Mouse (Mus musculus) liver, embryonic 14.5 days (tissue): ENCODE results near the gene Heatr6. TPM values are rescaled to one million over a fixed set of nuclear protein-coding genes. Genes with fewer than 3 reads are reported as not detected.
A peak's percentile ranks its signal among the peaks of the same experiment; 100 is the strongest.

ENCODE experiments used
- ATAC-seq: fragments of 200-750 bp; cut with Nextera tagmentation; 2 replicates; pipeline ENCODE4 v1.8.0; 2017; ENCODE audit warnings: moderate number of reproducible peaks, mild to moderate bottlenecking, moderate library complexity; ENCODE audit not compliant: insufficient read depth
- DNase-seq, 3 experiments: peaks; one replicate each; pipeline ENCODE4 v3.0.0-alpha.2; 2012 to 2013; ENCODE audit warnings: low read depth in 3 of 3, low spot score in 3 of 3
- H3K27ac ChIP-seq: fragments of 300-500 bp; sonication (generic); 2 replicates; pipeline ENCODE4 v1.5.1; 2014; ENCODE audit warnings: moderate library complexity, mild to moderate bottlenecking, control low read depth, inconsistent platforms
- H3K27me3 ChIP-seq: fragments of 300-500 bp; sonication (generic); 2 replicates; pipeline ENCODE4 v1.6.1; 2014; ENCODE audit warnings: mild to moderate bottlenecking, low read length, moderate library complexity; ENCODE audit not compliant: control insufficient read depth, insufficient read depth
- H3K36me3 ChIP-seq: fragments of 300-500 bp; sonication (generic); replicated peaks from 2 replicates; pipeline ENCODE4 v1.6.1; 2014; ENCODE audit warnings: low read depth; ENCODE audit not compliant: control insufficient read depth, insufficient read depth
- H3K4me1 ChIP-seq, 2 experiments: fragments of 200-500 bp in 1 of 2; fragments of 300-500 bp in 1 of 2; sonication (generic) in 1 of 2; replicated peaks; 2 replicates each; pipeline ENCODE4 v1.6.1; 2012 to 2014; ENCODE audit warnings: antibody characterized with exemption in 1 of 2, inconsistent platforms in 1 of 2, low read length in 1 of 2; ENCODE audit not compliant: control insufficient read depth in 2 of 2, insufficient read depth in 2 of 2
- H3K4me2 ChIP-seq: fragments of 300-500 bp; sonication (generic); 2 replicates; pipeline ENCODE4 v1.6.1; 2014; ENCODE audit warnings: low read depth, mild to moderate bottlenecking, control low read depth, moderate library complexity
- H3K4me3 ChIP-seq, 2 experiments: fragments of 200-500 bp in 1 of 2; fragments of 300-500 bp in 1 of 2; sonication (generic) in 1 of 2; 2 replicates each; pipeline ENCODE4 v1.5.1; 2012 to 2014; ENCODE audit warnings: low read depth in 2 of 2, low read length in 2 of 2, mild to moderate bottlenecking in 2 of 2, control low read depth in 1 of 2, inconsistent platforms in 1 of 2, moderate library complexity in 1 of 2; ENCODE audit not compliant: insufficient read depth in 1 of 2
- H3K9ac ChIP-seq: fragments of 300-500 bp; sonication (generic); replicated peaks from 2 replicates; pipeline ENCODE4 v1.6.1; 2014; ENCODE audit warnings: mild to moderate bottlenecking, control low read depth, moderate library complexity
- H3K9me3 ChIP-seq: fragments of 300-500 bp; sonication (generic); 2 replicates; pipeline ENCODE4 v1.6.1; 2016; ENCODE audit warnings: low read length, mixed read lengths; ENCODE audit not compliant: control insufficient read depth
- CTCF ChIP-seq: IDR thresholded peaks from 2 replicates; pipeline ENCODE4 v1.5.1; 2016; ENCODE audit warnings: antibody characterized with exemption, low read depth, control low read depth
- EP300 ChIP-seq: IDR thresholded peaks from 2 replicates; pipeline ENCODE4 v1.6.1; 2016; ENCODE audit warnings: antibody characterized with exemption, low read depth
- WGBS: fragments of 180-500 bp; shearing (Covaris S2); extraction: QIAGEN DNeasy Blood & Tissue Kit; methylation state at CpG from one replicate; pipeline ENCODE4 v1.1.7; 2014; ENCODE audit not compliant: insufficient replicate concordance; 5-methylcytosine and 5-hydroxymethylcytosine counted together
- polyA plus RNA-seq, 2 experiments: library from polyadenylated mRNA; depleted of rRNA in 1 of 2; stranded (reverse) in 1 of 2; unstranded in 1 of 2; fragments of >200 nt; fragmentation: Nextera tagmentation in 1 of 2; extraction: Ambion mirVana in 1 of 2; gene quantifications; 2 replicates each; pipeline versions ENCODE4 v1.2.1 to v1.2.3; 2012 to 2014

The Heatr6 gene
- polyA plus RNA-seq (2012; rRNA removed) (3.6 and 3.8 TPM in 2 replicates), polyA plus RNA-seq (2014; fragmentation: Nextera tagmentation; extraction: Ambion mirVana) (5.6 and 6.0 TPM in 2 replicates)

DNA sequence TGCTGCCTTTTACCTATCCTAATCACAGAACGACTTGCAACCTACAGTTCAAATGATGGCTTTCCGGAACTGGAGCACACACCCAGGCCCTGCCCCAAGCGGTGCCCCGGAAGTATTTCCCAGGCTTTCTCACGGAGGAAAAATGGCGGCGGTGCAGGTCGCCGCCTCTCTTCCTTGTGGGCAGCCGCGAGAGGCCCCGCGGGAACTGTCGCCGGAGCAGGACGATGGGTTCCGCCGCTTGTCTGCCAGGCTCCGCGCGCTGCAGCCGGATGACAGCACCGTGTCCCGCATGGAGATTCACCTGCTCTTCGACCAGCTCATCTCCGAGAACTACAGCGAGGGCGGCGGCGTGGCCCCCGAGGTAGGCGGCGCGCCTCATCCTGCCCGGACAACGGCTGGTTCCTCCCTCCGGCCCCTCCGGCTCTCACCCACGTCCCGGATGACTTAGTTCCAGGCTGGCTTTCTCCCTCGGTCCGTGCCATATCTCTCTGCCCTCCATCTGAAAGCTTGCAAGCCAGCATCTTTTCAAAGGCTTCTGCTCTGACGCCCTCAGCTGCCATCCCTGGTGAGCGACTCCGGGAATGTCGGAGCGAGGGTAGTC is at the start of gene Heatr6:
Gene Heatr6 (plus strand): TSS at position 116 of the 601 bp plus-strand sequence.
- Histone ChIP-seq H3K9me3 (no peaks in the 10 kb centered on the region; the same call in 1 of the 2 replicates), H3K9ac (peak within 1 kb of the TSS; percentile 80), H3K4me1 (peaks cover 2 to 13% of the 10 kb centered on the region in 2 experiments), H3K27ac (peak within 1 kb of the TSS; percentile 20; the same call in 1 of the 2 replicates), H3K4me2 (peak within 1 kb of the TSS; percentile 86), H3K27me3 (no peaks in the 10 kb centered on the region), H3K36me3 (peaks cover 11% of the 10 kb centered on the region), H3K4me3 (peak within 1 kb of the TSS; percentile 93)
- under 1% methylated on average over 47 of the region's 47 CpGs for WGBS
- DNase-seq (peak; percentile 74 to 75 (median 74)), ATAC-seq (peak; percentile 95)
- TF ChIP-seq EP300 (no peak), CTCF (0 out of 2 replicates have a peak, but pooled peaks have one; percentile 8)

- no peak for DNase-seq
- Histone ChIP-seq H3K36me3 (no peaks in the 10 kb centered on the region), H3K4me3 (no peak within 1 kb of the TSS), H3K27ac (no peak within 1 kb of the TSS), H3K9ac (no peak within 1 kb of the TSS), H3K27me3 (no peaks in the 10 kb centered on the region), H3K9me3 (no peaks in the 10 kb centered on the region), H3K4me2 (no peak within 1 kb of the TSS), H3K4me1 (no peaks in the 10 kb centered on the region)
- 12% methylated on average over 1 of the region's 1 CpGs for WGBS
- no peak for ATAC-seq
- TF ChIP-seq CTCF = no peak
- no peak for TF ChIP-seq EP300
Observed at GRCm38 (mm10) chr11:83703705-83704104, 49.8 kb upstream of the Heatr6 start, which contains the start of gene Wfdc17. Wfdc17 (plus strand) TSS chr11:83703991.

DNA sequence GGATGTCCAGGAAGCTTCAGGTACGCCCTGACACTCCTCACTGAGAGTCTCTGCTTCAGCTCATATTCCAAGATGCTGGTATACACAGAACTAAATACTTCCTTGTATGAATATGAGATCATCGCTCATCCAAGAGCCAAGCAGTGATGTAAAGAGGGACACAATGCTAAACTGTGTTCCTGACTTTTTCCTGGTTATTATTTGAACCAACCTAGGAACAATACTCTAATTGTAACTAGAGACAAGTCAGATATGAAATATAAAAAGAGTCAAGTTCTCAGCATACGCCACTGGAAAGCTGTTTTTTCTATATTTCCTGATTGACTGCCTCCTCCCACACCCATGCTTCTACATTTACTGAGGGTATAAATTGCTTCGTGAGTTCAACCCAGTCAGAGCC is 44.8 kb upstream of the Heatr6 start, which contains the start of gene Wfdc18:
Gene Wfdc18 (plus strand): TSS at position 301 of the 400 bp plus-strand sequence.
- no peaks in the 10 kb centered on the region for H3K9me3 ChIP-seq
- H3K27me3 ChIP-seq = no peaks in the 10 kb centered on the region
- no peak within 1 kb of the TSS for H3K4me3 ChIP-seq
- H3K4me2 ChIP-seq = no peak within 1 kb of the TSS
- TF ChIP-seq EP300 (no peak), CTCF (no peak)
- no peaks in the 10 kb centered on the region for H3K4me1 ChIP-seq
- 49% methylated on average over 4 of the region's 4 CpGs for WGBS
- DNase-seq (no peak), ATAC-seq (no peak)
- no peaks in the 10 kb centered on the region for H3K36me3 ChIP-seq
- no peak within 1 kb of the TSS for H3K27ac ChIP-seq
- no peak within 1 kb of the TSS for H3K9ac ChIP-seq

DNA sequence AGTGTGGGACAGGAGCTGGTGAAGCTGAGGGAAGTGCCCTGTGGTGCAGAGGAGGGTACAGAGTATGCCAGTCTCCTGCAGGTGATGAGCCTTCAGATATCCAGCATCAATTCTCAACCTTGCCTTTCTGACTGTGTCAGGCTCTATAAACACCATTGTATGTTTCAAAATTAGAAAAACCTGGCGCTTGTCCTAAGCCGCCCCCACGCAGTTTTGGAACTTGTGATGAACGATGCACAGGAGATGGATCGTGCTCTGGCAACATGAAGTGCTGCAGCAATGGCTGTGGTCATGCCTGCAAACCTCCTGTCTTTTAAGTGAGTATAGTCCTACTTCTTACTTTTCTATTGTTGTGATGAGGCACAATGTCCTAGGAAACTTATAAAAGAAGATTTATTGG is 43.8 kb upstream of the Heatr6 start:
- 82% methylated on average over 5 of the region's 5 CpGs for WGBS
- Histone ChIP-seq H3K9me3 (no peaks in the 10 kb centered on the region), H3K27me3 (no peaks in the 10 kb centered on the region), H3K4me3 (no peak overlapping the region), H3K4me1 (no peaks in the 10 kb centered on the region), H3K4me2 (no peak overlapping the region), H3K27ac (no peak overlapping the region), H3K36me3 (no peaks in the 10 kb centered on the region), H3K9ac (no peak overlapping the region)
- DNase-seq (no peak), ATAC-seq (no peak)
- TF ChIP-seq CTCF (no peak), EP300 (no peak)

GRCm38 (mm10) chr11:83712671-83713070 is 40.8 kb upstream of the Heatr6 start:
- Histone ChIP-seq H3K4me2 (no peak overlapping the region), H3K36me3 (no peaks in the 10 kb centered on the region), H3K4me3 (no peak overlapping the region), H3K27ac (no peak overlapping the region), H3K4me1 (no peaks in the 10 kb centered on the region), H3K9ac (no peak overlapping the region), H3K27me3 (no peaks in the 10 kb centered on the region), H3K9me3 (no peaks in the 10 kb centered on the region)
- ATAC-seq (no peak), DNase-seq (no peak)
- TF ChIP-seq EP300 = no peak
- no peak for TF ChIP-seq CTCF
- WGBS = 50% methylated on average over 1 of the region's 1 CpGs
